Mouse (Mus musculus) heart, postnatal 0 days (tissue): ENCODE measurements around the gene Dmrta1. TPM values are rescaled to one million over a fixed set of nuclear protein-coding genes. Genes with fewer than 3 reads are reported as not detected.
A peak's percentile ranks its signal among the peaks of the same experiment; 100 is the strongest.

ENCODE experiments used
- ATAC-seq: fragments of 200-750 bp; cut with Nextera tagmentation; 2 replicates; pipeline ENCODE4 v1.8.0; 2017; ENCODE audit warnings: low read depth, moderate number of reproducible peaks, moderate library complexity; ENCODE audit not compliant: insufficient read depth
- DNase-seq: peaks from one replicate; pipeline ENCODE4 v3.0.0-alpha.2; 2016; ENCODE audit warnings: low spot score
- H3K27ac ChIP-seq: fragments of 300-500 bp; sonication (generic); 2 replicates; pipeline ENCODE4 v1.5.1; 2014; ENCODE audit warnings: low read depth, mild to moderate bottlenecking
- H3K27me3 ChIP-seq: fragments of 300-500 bp; sonication (generic); 2 replicates; pipeline ENCODE4 v1.6.1; 2014; ENCODE audit warnings: low read length, mixed read lengths; ENCODE audit not compliant: control insufficient read depth, insufficient read depth
- H3K36me3 ChIP-seq: fragments of 300-500 bp; sonication (generic); replicated peaks from 2 replicates; pipeline ENCODE4 v1.6.1; 2014; ENCODE audit warnings: low read length, mixed read lengths; ENCODE audit not compliant: control insufficient read depth, insufficient read depth
- H3K4me1 ChIP-seq: fragments of 300-500 bp; sonication (generic); 2 replicates; pipeline ENCODE4 v1.6.1; 2014; ENCODE audit warnings: antibody characterized with exemption; ENCODE audit not compliant: control insufficient read depth, insufficient read depth
- H3K4me2 ChIP-seq: fragments of 300-500 bp; sonication (generic); 2 replicates; pipeline ENCODE4 v1.6.1; 2014; ENCODE audit warnings: low read depth, mild to moderate bottlenecking, low read length, moderate library complexity
- H3K4me3 ChIP-seq: fragments of 300-500 bp; sonication (generic); 2 replicates; pipeline ENCODE4 v1.5.1; 2014; ENCODE audit warnings: low read depth, low read length
- H3K9ac ChIP-seq: fragments of 300-500 bp; sonication (generic); replicated peaks from 2 replicates; pipeline ENCODE4 v1.6.1; 2014; ENCODE audit warnings: low read depth, low read length, mixed read lengths
- H3K9me3 ChIP-seq: fragments of 300-500 bp; sonication (generic); replicated peaks from 2 replicates; pipeline ENCODE4 v1.6.1; 2016; ENCODE audit warnings: low read length; ENCODE audit not compliant: control insufficient read depth
- CTCF ChIP-seq: IDR thresholded peaks from 2 replicates; pipeline ENCODE4 v1.5.1; 2016; ENCODE audit warnings: antibody characterized with exemption, control low read depth, low read depth
- EP300 ChIP-seq: IDR thresholded peaks from 2 replicates; pipeline ENCODE4 v1.6.1; 2016; ENCODE audit warnings: antibody characterized with exemption, low read depth
- WGBS: fragments of 180-500 bp; shearing (Covaris S2); extraction: QIAGEN DNeasy Blood & Tissue Kit; methylation state at CpG from one replicate; pipeline ENCODE4 v1.1.7; 2014; 5-methylcytosine and 5-hydroxymethylcytosine counted together
- polyA plus RNA-seq: library from polyadenylated mRNA; unstranded; fragments of >200 nt; fragmentation: Nextera tagmentation; extraction: Ambion mirVana; gene quantifications from 2 replicates; pipeline ENCODE4 v1.2.1, GENCODE M21; 2015
- total RNA-seq: library from RNA; depleted of rRNA; stranded (reverse); fragments of >200 nt; gene quantifications from 2 replicates; pipeline ENCODE4 v1.2.3, GENCODE M21; 2014; ENCODE audit warnings: low replicate concordance

The Dmrta1 gene
- total and polyA plus RNA-seq, 2 experiments from 2014 or later, result 0.03 to 0.73 TPM

GRCm38 (mm10) chr4:89677903-89678302 is 1.3 kb upstream of the Dmrta1 start:
- no peak for TF ChIP-seq CTCF
- Histone ChIP-seq H3K27ac (no peak overlapping the region), H3K4me3 (no peak overlapping the region), H3K36me3 (no peaks in the 10 kb centered on the region), H3K9me3 (no peaks in the 10 kb centered on the region), H3K4me1 (no peaks in the 10 kb centered on the region), H3K27me3 (no peaks in the 10 kb centered on the region), H3K9ac (no peak overlapping the region), H3K4me2 (no peak overlapping the region)
- ATAC-seq (no peak), DNase-seq (no peak)
- WGBS, result 84% methylated on average over 7 of the region's 7 CpGs

GRCm38 (mm10) chr4:89678713-89679112 is 523 bp upstream of the Dmrta1 start:
- DNase-seq (no peak), ATAC-seq (no peak)
- 43% methylated on average over 5 of the region's 5 CpGs for WGBS
- TF ChIP-seq EP300 (no peak), CTCF (no peak)
- H3K27me3 ChIP-seq, result no peaks in the 10 kb centered on the region
- no peaks in the 10 kb centered on the region for H3K36me3 ChIP-seq
- no peak overlapping the region for H3K4me2 ChIP-seq
- H3K27ac ChIP-seq, result no peak overlapping the region
- no peaks in the 10 kb centered on the region for H3K4me1 ChIP-seq
- no peak overlapping the region for H3K9ac ChIP-seq
- H3K9me3 ChIP-seq, result no peaks in the 10 kb centered on the region
- H3K4me3 ChIP-seq, result no peak overlapping the region

GRCm38 (mm10) chr4:89687961-89688803 is 8.9 kb downstream of the Dmrta1 start:
- no peaks in the 10 kb centered on the region for H3K36me3 ChIP-seq
- no peaks in the 10 kb centered on the region for H3K4me1 ChIP-seq
- peaks cover 35% of the 10 kb centered on the region for H3K27me3 ChIP-seq
- no peak overlapping the region for H3K27ac ChIP-seq
- H3K4me3 ChIP-seq, result peak overlapping the region; percentile 43
- peak; percentile 28 for DNase-seq
- no peak overlapping the region for H3K9ac ChIP-seq
- TF ChIP-seq CTCF (no peak), EP300 (no peak)
- H3K4me2 ChIP-seq, result peak overlapping the region; percentile 61
- WGBS, result 1% methylated on average over 75 of the region's 78 CpGs
- H3K9me3 ChIP-seq, result no peaks in the 10 kb centered on the region
- ATAC-seq, result peak; percentile 87

GRCm38 (mm10) chr4:89688804-89689497 is 9.7 kb downstream of the Dmrta1 start:
- Histone ChIP-seq H3K9ac (no peak overlapping the region), H3K27me3 (peaks cover 35% of the 10 kb centered on the region), H3K4me3 (peak overlapping the region; percentile 43), H3K9me3 (no peaks in the 10 kb centered on the region), H3K27ac (no peak overlapping the region), H3K4me1 (no peaks in the 10 kb centered on the region), H3K4me2 (peak overlapping the region; percentile 61), H3K36me3 (no peaks in the 10 kb centered on the region)
- no peak for ATAC-seq
- 4% methylated on average over 16 of the region's 16 CpGs for WGBS
- no peak for DNase-seq
- TF ChIP-seq CTCF (no peak), EP300 (no peak)

GRCm38 (mm10) chr4:89691936-89692335 is 12.7 kb downstream of the Dmrta1 start:
- WGBS, result 78% methylated on average over 6 of the region's 6 CpGs
- TF ChIP-seq EP300, result no peak
- TF ChIP-seq CTCF, result no peak

More at GRCm38 (mm10) chr4:89691936-89692335, 12.7 kb downstream of the Dmrta1 start:
- peaks cover 35% of the 10 kb centered on the region for H3K27me3 ChIP-seq
- no peak for ATAC-seq
- no peak overlapping the region for H3K4me2 ChIP-seq
- no peaks in the 10 kb centered on the region for H3K36me3 ChIP-seq
- H3K9me3 ChIP-seq, result no peaks in the 10 kb centered on the region
- no peak overlapping the region for H3K4me3 ChIP-seq
- no peak overlapping the region for H3K9ac ChIP-seq
- H3K27ac ChIP-seq, result no peak overlapping the region
- H3K4me1 ChIP-seq, result no peaks in the 10 kb centered on the region
- no peak for DNase-seq
